Mouse (Mus musculus): ENCODE data around the gene Fibcd1.

- TF ChIP-seq MYOD1 (IDR thresholded peaks at IDR 0.05; ENCODE audit: control insufficient read depth in 1 of 3, insufficient read length in 2 of 3, low read depth in 2 of 3) (no peak), TCF12 (IDR thresholded peaks at IDR 0.05; ENCODE audit: insufficient read depth, poor library complexity, severe bottlenecking) (no peak), POLR2A (IDR thresholded peaks at IDR 0.05; ENCODE audit: insufficient read length, low read depth) (no peak), E2F4 (IDR thresholded peaks at IDR 0.05; ENCODE audit: insufficient read depth) (no peak), USF1 (IDR thresholded peaks at IDR 0.05; ENCODE audit: low read depth) (no peak)
Observed at GRCm38 (mm10) chr2:31769631-31770111, 76.1 kb downstream of the Fibcd1 start.
